8 mouse cellular contexts compared by ENCODE assay signal in genomic region chr1:143702741-143703262, GRCm38 (mm10). TPM values are rescaled to one million over a fixed set of nuclear protein-coding genes. Genes with fewer than 3 reads are reported as not detected.
A peak's percentile ranks its signal among the peaks of the same experiment; 100 is the strongest.
DNase-seq lines count a peak whose midpoint lies in the region; ATAC-seq and TF ChIP-seq lines count a peak whose summit lies in the region.

Cdc73 (minus strand) TSS chr1:143702893.

- H3K4me3 ChIP-seq in cerebellum, adult 2 months (replicated peaks; ENCODE audit: insufficient read depth, low read depth, low read length) = peak within 1 kb of the TSS; percentile 92
- peak within 1 kb of the TSS; percentile 91 for H3K4me3 ChIP-seq in forebrain, postnatal 0 days (ENCODE audit: low read depth, low read length)
- H3K4me3 ChIP-seq in lung, embryonic 14.5 days (ENCODE audit: low read depth, low read length) = peak within 1 kb of the TSS; percentile 79

- H3K4me2 ChIP-seq in forebrain, postnatal 0 days (ENCODE audit: low read depth) = peak within 1 kb of the TSS; percentile 76
- peak within 1 kb of the TSS; percentile 84 for H3K4me2 ChIP-seq in lung, embryonic 14.5 days

- no peaks in the 10 kb centered on the region for H3K4me1 ChIP-seq in cerebellum, adult 2 months (ENCODE audit: control insufficient read depth, insufficient read depth, low read length)
- H3K4me1 ChIP-seq in forebrain, postnatal 0 days (ENCODE audit: insufficient read depth) = no peaks in the 10 kb centered on the region; the same call in 1 of the 2 replicates
- H3K4me1 ChIP-seq in lung, embryonic 14.5 days (ENCODE audit: insufficient read depth) = no peaks in the 10 kb centered on the region; the same call in 1 of the 2 replicates

- peak; percentile 42; the same call in 1 of the 2 replicates for TF ChIP-seq CTCF in cerebellum, adult 2 months (IDR thresholded peaks at IDR 0.05; ENCODE audit: borderline replicate concordance, insufficient read depth, low read depth, low read length)
- TF ChIP-seq CTCF in forebrain, postnatal 0 days (IDR thresholded peaks at IDR 0.05; ENCODE audit: low read depth) = peak; percentile 47; the same call in 1 of the 2 replicates
- TF ChIP-seq CTCF in lung, embryonic 14.5 days (IDR thresholded peaks at IDR 0.05; ENCODE audit: low read depth) = no peak

- H3K9ac ChIP-seq in forebrain, postnatal 0 days = peak within 1 kb of the TSS; percentile 85
- peak within 1 kb of the TSS; percentile 90 for H3K9ac ChIP-seq in lung, embryonic 14.5 days

- DNase-seq in MEL-GATA-1-ER (ENCODE audit: extremely low read depth, low read depth) = peak; percentile 41
- peak; percentile 92 for DNase-seq in cerebellum, adult 2 months
- peak; percentile 94 for DNase-seq in forebrain, postnatal 0 days
- DNase-seq in heart, postnatal 4 days = peak; percentile 93
- DNase-seq in layer of hippocampus, adult 8-10 months (ENCODE audit: low spot score in 2 of 2) = peak; percentile 79 to 90
- DNase-seq in lung, embryonic 14.5 days = peak; percentile 94
- DNase-seq in testis, postnatal 14 days (ENCODE audit: low spot score) = peak; percentile 91

- under 1% methylated on average over 70 of the region's 74 CpGs for WGBS in cerebellum, adult 2 months
- under 1% methylated on average over 70 of the region's 74 CpGs for WGBS in forebrain, postnatal 0 days
- WGBS in lung, embryonic 14.5 days = under 1% methylated on average over 72 of the region's 74 CpGs

- no peaks in the 10 kb centered on the region for H3K27me3 ChIP-seq in cerebellum, adult 2 months (ENCODE audit: control insufficient read depth, insufficient read depth, low read length)
- H3K27me3 ChIP-seq in forebrain, postnatal 0 days (ENCODE audit: insufficient read depth, low read length) = no peaks in the 10 kb centered on the region
- no peaks in the 10 kb centered on the region; the same call in 1 of the 2 replicates for H3K27me3 ChIP-seq in lung, embryonic 14.5 days (ENCODE audit: insufficient read depth, low read length)

- H3K27ac ChIP-seq in cerebellum, adult 2 months (ENCODE audit: insufficient read depth, low read length) = peak within 1 kb of the TSS; percentile 73
- peak within 1 kb of the TSS; percentile 95 for H3K27ac ChIP-seq in forebrain, postnatal 0 days (ENCODE audit: low read depth, low read length)
- H3K27ac ChIP-seq in lung, embryonic 14.5 days (ENCODE audit: low read depth) = peak within 1 kb of the TSS; percentile 95

- TF ChIP-seq POLR2A in cerebellum, adult 2 months (IDR thresholded peaks at IDR 0.05; ENCODE audit: borderline replicate concordance, insufficient read depth, low read length) = peak; percentile 50; the same call in 1 of the 2 replicates

- no peaks in the 10 kb centered on the region for H3K36me3 ChIP-seq in forebrain, postnatal 0 days (ENCODE audit: insufficient read depth)
- H3K36me3 ChIP-seq in lung, embryonic 14.5 days (ENCODE audit: insufficient read depth) = peaks cover 7% of the 10 kb centered on the region

- no peaks in the 10 kb centered on the region for H3K9me3 ChIP-seq in forebrain, postnatal 0 days (ENCODE audit: low read length)
- H3K9me3 ChIP-seq in lung, embryonic 14.5 days (ENCODE audit: low read depth, low read length) = no peaks in the 10 kb centered on the region

- peak; percentile 99 for ATAC-seq in forebrain, postnatal 0 days
- ATAC-seq in lung, embryonic 14.5 days (ENCODE audit: insufficient read depth) = peak; percentile 100
- peak; percentile 99 for ATAC-seq in neutrophil, adult 5-6 weeks (ENCODE audit: extremely low read depth, insufficient number of reproducible peaks, low FRiP score, poor library complexity, severe bottlenecking)

RNA-seq across cellular contexts. Expression of gene Cdc73, which starts in this region (rescaled TPM):
- 13.0 and 14.3 TPM in 2 replicates for polyA plus RNA-seq in cerebellum, adult 2 months (2012; rRNA removed)
- 8.3 and 10.9 TPM in 2 replicates for total RNA-seq in forebrain, postnatal 0 days (2014; rRNA removed)
- 8.9 and 11.2 TPM in 2 replicates for polyA plus RNA-seq in forebrain, postnatal 0 days (2015; fragmentation: Nextera tagmentation; extraction: Ambion mirVana)
- 10 to 100 TPM; 47.5 to 53.8 TPM for total RNA-seq in heart, postnatal 4 days (2021)
- total RNA-seq in layer of hippocampus, adult 8-10 months (2022) = 10 to 100 TPM; 66.8 to 84.8 (median 78.5) TPM
- polyA plus RNA-seq in lung, embryonic 14.5 days (2014; fragmentation: Nextera tagmentation; extraction: Ambion mirVana) = 22.2 and 24.7 TPM in 2 replicates
- 23.0 and 24.1 TPM in 2 replicates for total RNA-seq in neutrophil, adult 5-6 weeks (2017)

Comparison
In these comparisons a context has a peak if more than half of its experiments do, and no peak if none do; other contexts are left out.
1. Peak in every context shown above with its lines: DNase-seq, ATAC-seq, H3K4me3 ChIP-seq and H3K27ac ChIP-seq.
2. DNase-seq: peak in every context shown above with its lines; median percentile 94 in forebrain, postnatal 0 days; 94 in lung, embryonic 14.5 days; 93 in heart, postnatal 4 days; 92 in cerebellum, adult 2 months; 91 in testis, postnatal 14 days; 84 in layer of hippocampus, adult 8-10 months; 41 in MEL-GATA-1-ER.